Mouse (Mus musculus): ENCODE data around the gene Gm8439. TPM values are rescaled to one million over a fixed set of nuclear protein-coding genes. Genes with fewer than 3 reads are reported as not detected.

Gene Gm8439
- polyA plus RNA-seq, 1 experiment from 2014 or later = not detected

Other genes with a start within 250 kb of the Gm8439 start
- 44.6 and 52.7 TPM in 2 replicates for gene Scmh1, start 183.5 kb upstream of the Gm8439 start, polyA plus RNA-seq (2016; fragmentation: Nextera tagmentation; extraction: Ambion mirVana)
- not detected in 2 replicates for gene Slfnl1, start 56.5 kb upstream of the Gm8439 start, polyA plus RNA-seq (2016; fragmentation: Nextera tagmentation; extraction: Ambion mirVana)
- 128 and 132 TPM in 2 replicates for gene Ctps, start 18.5 kb upstream of the Gm8439 start, polyA plus RNA-seq (2016; fragmentation: Nextera tagmentation; extraction: Ambion mirVana)
- gene Cited4, start 77.8 kb downstream of the Gm8439 start, polyA plus RNA-seq (2016; fragmentation: Nextera tagmentation; extraction: Ambion mirVana) = 4.2 and 4.8 TPM in 2 replicates
- 3.1 and 3.5 TPM in 2 replicates for gene Kcnq4, start 159.9 kb downstream of the Gm8439 start, polyA plus RNA-seq (2016; fragmentation: Nextera tagmentation; extraction: Ambion mirVana)
- 110 and 117 TPM in 2 replicates for gene Nfyc, start 242.8 kb downstream of the Gm8439 start, polyA plus RNA-seq (2016; fragmentation: Nextera tagmentation; extraction: Ambion mirVana)

Data from forebrain, embryonic 12.5 days (tissue).